14 mouse cellular contexts compared by ENCODE assay signal in the genomic region with DNA sequence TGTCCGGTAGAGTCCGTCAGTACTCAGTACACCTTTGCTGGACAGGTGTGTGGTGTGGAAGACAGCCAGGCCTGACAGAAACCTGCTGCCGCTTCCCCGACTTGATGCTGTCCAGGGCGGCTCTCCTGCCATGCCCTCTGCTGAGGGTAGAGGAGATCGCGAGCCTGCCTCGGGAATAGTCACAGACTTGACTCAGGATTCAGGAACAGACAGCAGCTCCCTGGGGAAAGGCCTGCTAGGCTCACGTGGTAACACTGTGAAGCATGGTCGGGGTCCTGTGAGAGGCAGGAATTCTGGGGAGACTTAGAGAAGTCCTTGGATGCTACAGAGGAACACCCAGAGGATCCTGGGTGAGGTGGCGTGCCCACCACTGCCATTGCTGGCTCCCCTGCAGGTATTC.
"Had no signal": no experiment of that assay in that cellular context is flagged by ENCODE, and none has a peak within 500 bp of the region (broad histone marks: within the 10 kb centered on the region; RNA-seq: fewer than 3 reads in every experiment).

No protein-coding gene starts in this region.

- H3K4me1 ChIP-seq: stomach, embryonic 15.5 days had no signal

- H3K9me3 ChIP-seq: kidney, embryonic 15.5 days; limb, embryonic 12.5 days; limb, embryonic 15.5 days; stomach, embryonic 15.5 days had no signal

- ATAC-seq: liver, postnatal 0 days had no signal

- H3K4me2 ChIP-seq: kidney, embryonic 15.5 days; limb, embryonic 12.5 days; limb, embryonic 15.5 days; liver, embryonic 11.5 days; midbrain, embryonic 11.5 days; stomach, embryonic 15.5 days had no signal

- H3K9ac ChIP-seq: kidney, embryonic 15.5 days; limb, embryonic 12.5 days; limb, embryonic 15.5 days; liver, embryonic 14.5 days; liver, postnatal 0 days; stomach, embryonic 15.5 days had no signal

- H3K27ac ChIP-seq: kidney, embryonic 15.5 days; left cerebral cortex, adult 2 months; limb, embryonic 12.5 days; limb, embryonic 15.5 days; liver, embryonic 14.5 days; stomach, embryonic 15.5 days had no signal

- H3K4me3 ChIP-seq: kidney, embryonic 15.5 days; left cerebral cortex, adult 2 months; limb, embryonic 12.5 days; limb, embryonic 15.5 days; stomach, embryonic 15.5 days had no signal

- DNase-seq: layer of hippocampus, postnatal 36 days; left cerebral cortex, postnatal 4 days; liver, postnatal 0 days; midbrain, embryonic 14.5 days; thymus, adult 18-20 months; thymus, postnatal 36 days had no signal

- H3K36me3 ChIP-seq: kidney, embryonic 15.5 days; limb, embryonic 12.5 days; limb, embryonic 15.5 days; stomach, embryonic 15.5 days had no signal
